Mouse (Mus musculus): ENCODE data around the gene Gm12355.

DNA sequence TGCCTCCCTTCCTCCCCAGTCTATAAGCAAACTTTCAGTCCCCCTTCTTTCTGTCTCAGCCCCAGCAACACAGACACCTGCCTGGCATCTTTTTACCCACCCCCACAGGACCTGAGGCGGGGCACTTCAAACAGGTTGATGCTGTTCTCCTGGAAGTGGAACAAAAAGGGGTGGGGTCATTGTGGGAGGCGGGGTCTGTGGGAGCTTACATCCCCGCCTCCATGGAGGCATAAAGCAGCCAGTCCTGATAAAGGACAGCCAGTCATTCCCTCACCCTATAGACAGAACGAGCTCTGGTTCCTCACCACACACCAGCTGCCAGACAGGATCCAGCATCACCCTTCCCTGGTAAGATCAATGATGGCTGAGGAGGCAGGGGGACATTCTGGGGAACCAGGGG, 38.6 kb upstream of the Gm12355 start, which contains the start of gene Gsdma:
- TF ChIP-seq CTCF (IDR thresholded peaks at IDR 0.05; ENCODE audit: insufficient read depth, low read length) (no peak), POLR2A (IDR thresholded peaks at IDR 0.05; ENCODE audit: borderline replicate concordance, extremely low read depth, low read depth, low read length) (no peak)

All from lung, adult 2 months (tissue).